Mouse (Mus musculus) small intestine, adult 2 months (tissue): ENCODE measurements around the gene Zfp78.

Source experiments
- CTCF ChIP-seq: fragments of 200-500 bp; IDR thresholded peaks from 2 replicates; pipeline ENCODE4 v1.5.1; 2012; ENCODE audit warnings: low read depth, mild to moderate bottlenecking, control low read depth, inconsistent platforms, low read length, moderate library complexity, mixed read lengths; ENCODE audit not compliant: insufficient replicate concordance, insufficient read length; ENCODE audit errors: extremely low read depth
- POLR2A ChIP-seq: fragments of 200-500 bp; IDR thresholded peaks from 2 replicates; pipeline ENCODE4 v1.6.1; 2012; ENCODE audit warnings: low read depth, mild to moderate bottlenecking, control low read depth, inconsistent platforms, low read length, moderate library complexity

GRCm38 (mm10) chr7:6364761-6365160, 1.7 kb downstream of the Zfp78 start:
- TF ChIP-seq POLR2A (no peak), CTCF (no peak)
